Mouse (Mus musculus) neutrophil, adult 59 days (primary cell): ENCODE measurements around the gene Ap5m1. TPM values are rescaled to one million over a fixed set of nuclear protein-coding genes. Genes with fewer than 3 reads are reported as not detected.

Experiments used
- total RNA-seq, 2 experiments: library from RNA; stranded (reverse); gene quantifications; 1 replicate in 1 of 2; 2 replicates in 1 of 2; pipeline ENCODE4 v1.2.4; 2023

Ap5m1 gene
- 10 to 100 TPM; 16.3 to 17.7 TPM for total RNA-seq

DNA sequence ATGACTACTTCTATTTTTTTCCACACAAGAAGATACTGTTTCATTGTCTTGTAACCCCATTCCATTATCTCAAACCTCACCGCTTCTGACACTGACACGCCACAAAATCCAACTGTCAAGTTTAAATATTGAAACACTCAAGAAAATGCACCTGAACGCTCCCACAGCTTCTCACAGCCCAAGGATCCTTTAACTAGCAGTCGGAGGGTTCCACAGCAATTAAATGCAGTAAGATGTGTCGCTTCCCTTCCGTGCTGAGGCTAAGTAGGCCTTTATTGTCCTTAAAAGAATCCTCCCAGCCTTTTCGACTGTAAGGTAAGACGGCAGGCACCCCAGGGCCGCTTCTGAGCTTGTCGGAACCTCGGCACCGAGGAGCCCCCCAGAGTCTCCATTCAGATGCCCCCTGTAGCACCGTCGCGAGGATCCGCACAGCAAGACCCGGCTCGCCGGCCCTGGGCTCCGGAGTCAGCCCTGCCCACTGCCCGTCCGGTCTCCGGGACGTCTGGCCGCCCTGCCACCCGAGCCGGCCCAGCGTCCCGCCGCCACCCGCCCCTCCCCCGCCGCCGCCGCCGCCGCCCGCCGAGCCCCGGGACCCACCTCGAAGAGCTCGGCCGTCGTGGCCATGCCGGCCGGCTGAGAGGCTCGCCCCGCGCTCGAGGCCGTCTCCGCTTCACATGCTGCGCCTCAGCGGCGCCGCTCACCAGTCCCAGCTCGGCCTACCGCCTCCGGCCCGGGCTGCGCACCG, at the start of gene Ap5m1:
Gene Ap5m1, plus strand, starts transcription at position 569 of the 745 bp plus-strand sequence.

GRCm38 (mm10) chr14:49066274-49066823, 452 bp downstream of the Ap5m1 start, which contains the start of gene Exoc5:
TSS of gene Exoc5 (minus strand) at chr14:49066653.

Other genes starting within 250 kb of the Ap5m1 start
- gene Exoc5, start 556 bp downstream of the Ap5m1 start, total RNA-seq: 10 to 100 TPM; 35.1 to 35.4 TPM
- gene Naa30, start 106.1 kb downstream of the Ap5m1 start, total RNA-seq: 10 to 100 TPM; 14.3 to 16.0 TPM
- gene ccdc198, start 179.4 kb downstream of the Ap5m1 start, total RNA-seq: not detected